Mouse (Mus musculus) liver, postnatal 0 days (tissue): ENCODE results near the gene Il34. TPM values are rescaled to one million over a fixed set of nuclear protein-coding genes. Genes with fewer than 3 reads are reported as not detected.

Source experiments
- ATAC-seq: fragments of 200-750 bp; cut with Nextera tagmentation; 2 replicates; pipeline ENCODE4 v1.8.0; 2017; ENCODE audit warnings: mild to moderate bottlenecking, moderate library complexity
- DNase-seq: peaks from one replicate; pipeline ENCODE4 v3.0.0-alpha.2; 2016
- H3K27ac ChIP-seq: fragments of 300-500 bp; sonication (generic); 2 replicates; pipeline ENCODE4 v1.5.1; 2014; ENCODE audit warnings: antibody characterized with exemption, moderate library complexity, mild to moderate bottlenecking, low read depth
- H3K27me3 ChIP-seq: fragments of 300-500 bp; sonication (generic); 2 replicates; pipeline ENCODE4 v1.6.1; 2014; ENCODE audit warnings: low read length, control low read depth, mixed read lengths; ENCODE audit not compliant: insufficient read depth
- H3K36me3 ChIP-seq: fragments of 300-500 bp; sonication (generic); replicated peaks from 2 replicates; pipeline ENCODE4 v1.6.1; 2014; ENCODE audit warnings: mild to moderate bottlenecking, control low read depth, low read length, moderate library complexity, mixed read lengths; ENCODE audit not compliant: insufficient read depth
- H3K4me1 ChIP-seq: fragments of 300-500 bp; sonication (generic); 2 replicates; pipeline ENCODE4 v1.6.1; 2014; ENCODE audit warnings: antibody characterized with exemption, mild to moderate bottlenecking, control low read depth; ENCODE audit not compliant: insufficient read depth
- H3K4me2 ChIP-seq: fragments of 300-500 bp; sonication (generic); 2 replicates; pipeline ENCODE4 v1.6.1; 2014; ENCODE audit warnings: low read depth, mild to moderate bottlenecking, low read length, moderate library complexity, mixed read lengths
- H3K4me3 ChIP-seq: fragments of 300-500 bp; sonication (generic); 2 replicates; pipeline ENCODE4 v1.5.1; 2014; ENCODE audit warnings: low read depth, low read length
- H3K9ac ChIP-seq: fragments of 300-500 bp; sonication (generic); replicated peaks from 2 replicates; pipeline ENCODE4 v1.6.1; 2014; ENCODE audit warnings: mild to moderate bottlenecking, moderate library complexity
- H3K9me3 ChIP-seq: fragments of 300-500 bp; sonication (generic); 2 replicates; pipeline ENCODE4 v1.6.1; 2016; ENCODE audit warnings: mild to moderate bottlenecking, control low read depth, low read length, mixed read lengths
- CTCF ChIP-seq: sonication (generic); IDR thresholded peaks from 2 replicates; pipeline ENCODE4 v1.5.1; 2016; ENCODE audit warnings: antibody characterized with exemption, low read depth
- EP300 ChIP-seq: IDR thresholded peaks from 2 replicates; pipeline ENCODE4 v1.6.1; 2016; ENCODE audit warnings: antibody characterized with exemption, low read depth, mild to moderate bottlenecking
- WGBS: fragments of 180-500 bp; shearing (Covaris S2); extraction: QIAGEN DNeasy Blood & Tissue Kit; methylation state at CpG from one replicate; pipeline ENCODE4 v1.1.7; 2014; ENCODE audit not compliant: insufficient replicate concordance; 5-methylcytosine and 5-hydroxymethylcytosine counted together
- polyA plus RNA-seq: library from polyadenylated mRNA; unstranded; fragments of >200 nt; fragmentation: Nextera tagmentation; extraction: Ambion mirVana; gene quantifications from 2 replicates; pipeline ENCODE4 v1.2.1, GENCODE M21; 2015

Il34 gene
- polyA plus RNA-seq, 1 experiment from 2014 or later, result 0.47 TPM

DNA sequence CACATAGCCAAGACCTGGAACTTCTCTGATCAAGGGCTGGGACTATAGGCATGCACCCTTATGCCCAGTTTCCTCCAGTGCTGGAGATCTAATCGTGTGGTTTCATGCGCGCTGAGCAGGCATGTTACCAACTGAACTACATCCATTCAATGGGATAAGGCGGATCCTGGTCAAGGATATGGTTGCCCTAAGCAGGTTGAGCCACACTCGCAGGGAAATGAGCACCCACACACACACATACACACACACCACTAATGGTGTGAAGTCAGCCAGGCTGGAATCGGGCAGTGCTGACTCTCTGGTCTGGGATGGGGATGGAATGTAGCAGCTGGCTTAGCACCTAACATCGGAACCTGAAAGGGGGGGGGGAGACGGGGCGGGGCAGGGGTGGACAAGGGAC is 11.8 kb downstream of the Il34 start:
- 86% methylated on average over 8 of the region's 9 CpGs for WGBS
- H3K4me3 ChIP-seq, result no peak overlapping the region
- no peak overlapping the region for H3K9ac ChIP-seq
- no peaks in the 10 kb centered on the region for H3K36me3 ChIP-seq
- DNase-seq (no peak), ATAC-seq (no peak)
- peaks cover 7% of the 10 kb centered on the region; the same call in 1 of the 2 replicates for H3K9me3 ChIP-seq
- H3K4me2 ChIP-seq, result no peak overlapping the region
- TF ChIP-seq EP300 (no peak), CTCF (no peak)
- no peak overlapping the region for H3K27ac ChIP-seq
- H3K4me1 ChIP-seq, result 0 out of 2 replicates have a peak, but pooled peaks cover 8% of the 10 kb centered on the region
- no peaks in the 10 kb centered on the region for H3K27me3 ChIP-seq

DNA sequence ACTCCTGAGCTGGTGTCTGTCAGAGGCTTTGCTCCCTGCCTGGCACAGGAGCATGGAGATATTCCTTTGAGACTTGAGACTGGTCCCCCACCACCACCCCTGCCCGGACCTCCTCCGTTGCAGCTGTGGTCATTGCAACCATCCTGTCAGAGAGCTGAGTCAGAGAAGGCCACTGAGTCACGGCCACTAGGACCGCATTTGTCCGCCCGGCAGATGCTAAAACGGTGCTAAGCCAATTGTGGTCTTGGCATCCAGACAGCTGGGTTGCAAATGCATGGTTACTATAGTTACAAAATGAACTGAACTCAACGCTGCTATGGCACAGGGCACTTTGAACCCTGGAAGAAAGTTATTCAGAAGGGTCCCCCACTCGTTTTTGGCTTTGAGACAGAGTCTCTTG is 12.2 kb downstream of the Il34 start:
- no peak overlapping the region for H3K27ac ChIP-seq
- 70% methylated on average over 9 of the region's 9 CpGs for WGBS
- ATAC-seq (no peak), DNase-seq (no peak)
- H3K36me3 ChIP-seq, result no peaks in the 10 kb centered on the region
- no peaks in the 10 kb centered on the region for H3K27me3 ChIP-seq
- 0 out of 2 replicates have a peak, but pooled peaks cover 8% of the 10 kb centered on the region for H3K4me1 ChIP-seq
- H3K9me3 ChIP-seq, result peaks cover 7% of the 10 kb centered on the region; the same call in 1 of the 2 replicates
- H3K4me2 ChIP-seq, result no peak overlapping the region
- no peak overlapping the region for H3K4me3 ChIP-seq
- no peak overlapping the region for H3K9ac ChIP-seq
- no peak for TF ChIP-seq CTCF
- no peak for TF ChIP-seq EP300

DNA sequence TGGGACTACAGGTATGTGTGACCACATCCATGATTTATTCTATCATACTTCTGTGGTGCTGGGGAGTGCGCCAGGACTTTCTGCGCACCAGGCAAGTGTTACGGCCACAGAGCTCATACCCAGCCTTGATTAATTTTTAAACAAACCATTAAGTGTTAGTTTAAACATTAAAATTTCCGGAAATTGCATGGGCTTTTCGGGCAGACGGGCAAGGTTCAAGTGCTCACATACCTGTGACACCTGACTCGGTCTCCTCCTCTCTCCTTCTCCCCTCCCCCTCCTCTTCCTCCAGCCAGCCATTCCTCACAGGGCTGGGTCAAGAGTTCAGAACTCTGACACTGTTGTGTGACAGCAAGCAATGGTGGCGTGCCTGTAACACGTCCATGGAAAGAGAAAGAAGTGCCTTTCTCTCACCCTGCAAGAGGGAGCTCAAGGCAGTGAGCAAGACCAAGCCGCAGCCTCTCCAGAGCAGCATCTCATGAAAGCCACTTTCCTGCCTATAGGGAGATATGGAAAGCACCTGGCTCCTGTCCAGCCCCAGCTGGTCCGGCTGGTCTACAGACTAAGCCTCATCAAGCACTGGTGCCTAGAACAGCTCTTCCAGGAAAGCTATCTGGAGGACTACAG is 13.0 kb downstream of the Il34 start:
- Histone ChIP-seq H3K9me3 (peaks cover 7% of the 10 kb centered on the region; the same call in 1 of the 2 replicates), H3K4me3 (no peak overlapping the region), H3K4me2 (peak overlapping the region; percentile 38), H3K27ac (0 out of 2 replicates have a peak overlapping the region, but pooled peaks have one; percentile 16), H3K4me1 (0 out of 2 replicates have a peak, but pooled peaks cover 8% of the 10 kb centered on the region), H3K36me3 (no peaks in the 10 kb centered on the region), H3K27me3 (no peaks in the 10 kb centered on the region), H3K9ac (0 out of 2 replicates have a peak overlapping the region, but pooled peaks have one; percentile 11)
- 54% methylated on average over 11 of the region's 11 CpGs for WGBS
- DNase-seq (no peak), ATAC-seq (peak; percentile 77)
- TF ChIP-seq CTCF, result no peak
- TF ChIP-seq EP300, result no peak

DNA sequence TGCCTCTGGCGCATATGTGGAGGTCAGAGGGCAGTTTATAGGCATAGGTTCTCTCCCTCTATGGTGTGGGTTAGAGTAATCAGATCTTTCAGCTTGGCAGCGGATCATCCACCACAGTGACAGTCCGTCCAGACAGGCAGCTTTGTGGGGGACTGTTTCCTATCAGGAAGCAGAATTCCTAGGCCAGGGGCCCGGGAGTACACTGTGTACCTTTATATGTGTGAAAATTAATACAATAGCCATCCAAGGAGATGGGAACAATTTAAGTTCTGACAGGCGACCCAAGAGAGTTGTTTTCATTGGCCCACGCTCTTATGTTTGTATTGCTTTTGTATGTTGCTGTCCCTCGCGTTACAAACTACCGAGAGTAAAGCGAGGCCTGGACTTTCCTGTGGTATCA is 14.6 kb downstream of the Il34 start:
- Histone ChIP-seq H3K9ac (no peak overlapping the region), H3K27me3 (no peaks in the 10 kb centered on the region), H3K4me3 (no peak overlapping the region), H3K27ac (no peak overlapping the region), H3K9me3 (peaks cover 5% of the 10 kb centered on the region; the same call in 1 of the 2 replicates), H3K4me2 (no peak overlapping the region), H3K36me3 (no peaks in the 10 kb centered on the region), H3K4me1 (0 out of 2 replicates have a peak, but pooled peaks cover 8% of the 10 kb centered on the region)
- ATAC-seq (no peak), DNase-seq (no peak)
- TF ChIP-seq EP300, result no peak
- 73% methylated on average over 10 of the region's 10 CpGs for WGBS

DNA sequence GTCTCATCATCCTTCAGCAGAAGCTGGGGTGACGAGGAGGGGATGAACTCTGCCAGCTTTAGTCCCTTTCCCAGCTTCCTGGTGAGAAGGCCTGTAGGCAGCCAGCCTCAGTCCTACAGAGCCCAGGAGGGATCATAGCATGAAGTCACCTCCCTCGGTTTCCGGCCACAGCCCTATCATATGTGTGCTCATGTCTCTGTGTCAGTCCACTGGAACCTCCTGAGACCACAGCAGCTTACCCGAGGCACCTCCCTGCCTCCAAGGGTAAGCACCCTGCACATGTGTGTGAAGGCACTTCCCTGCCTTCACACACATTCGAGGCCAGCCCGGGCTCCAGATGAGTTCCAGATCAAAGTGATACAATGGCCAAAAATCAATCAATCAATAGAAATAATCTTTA is 15.5 kb downstream of the Il34 start:
- H3K4me3 ChIP-seq, result no peak overlapping the region
- no peaks in the 10 kb centered on the region for H3K27me3 ChIP-seq
- TF ChIP-seq EP300, result no peak
- TF ChIP-seq CTCF, result no peak
- ATAC-seq, result no peak
- no peaks in the 10 kb centered on the region for H3K36me3 ChIP-seq
- no peak overlapping the region for H3K9ac ChIP-seq
- H3K9me3 ChIP-seq, result no peaks in the 10 kb centered on the region
- WGBS, result 43% methylated on average over 6 of the region's 6 CpGs
- H3K4me1 ChIP-seq, result 0 out of 2 replicates have a peak, but pooled peaks cover 8% of the 10 kb centered on the region
- no peak overlapping the region for H3K4me2 ChIP-seq
- no peak for DNase-seq
- no peak overlapping the region for H3K27ac ChIP-seq

DNA sequence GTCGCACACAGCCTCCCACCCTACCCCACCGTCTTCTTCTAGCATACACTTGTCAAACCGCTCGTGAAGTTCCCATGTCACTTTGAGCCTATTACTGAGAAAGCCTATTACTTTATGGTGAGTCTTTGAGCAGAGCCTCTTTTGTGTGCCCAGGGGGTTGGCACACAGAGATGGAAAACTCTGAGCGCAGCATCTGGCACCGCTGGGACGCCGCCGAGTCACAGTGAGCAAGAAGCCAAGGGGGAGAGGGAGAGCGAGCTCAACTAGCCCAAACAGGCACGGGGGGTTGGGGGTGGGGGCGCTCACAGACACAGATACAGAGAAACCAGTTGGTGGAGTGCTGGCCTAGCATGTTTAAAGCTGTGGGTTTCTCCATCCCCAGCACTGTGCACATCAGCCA is 16.2 kb downstream of the Il34 start:
- no peak overlapping the region for H3K9ac ChIP-seq
- H3K4me1 ChIP-seq, result 0 out of 2 replicates have a peak, but pooled peaks cover 8% of the 10 kb centered on the region
- DNase-seq (no peak), ATAC-seq (no peak)
- TF ChIP-seq EP300, result no peak
- TF ChIP-seq CTCF, result no peak
- no peaks in the 10 kb centered on the region for H3K9me3 ChIP-seq
- WGBS, result 53% methylated on average over 12 of the region's 12 CpGs
- H3K27me3 ChIP-seq, result no peaks in the 10 kb centered on the region
- H3K27ac ChIP-seq, result no peak overlapping the region
- H3K36me3 ChIP-seq, result no peaks in the 10 kb centered on the region
- H3K4me3 ChIP-seq, result no peak overlapping the region
- H3K4me2 ChIP-seq, result no peak overlapping the region
